Mouse (Mus musculus) lung, embryonic 16.5 days (tissue): ENCODE results near the gene Agbl1. TPM values are rescaled to one million over a fixed set of nuclear protein-coding genes. Genes with fewer than 3 reads are reported as not detected.
A peak's percentile ranks its signal among the peaks of the same experiment; 100 is the strongest.

Source experiments
- ATAC-seq: fragments of 200-750 bp; cut with Nextera tagmentation; 2 replicates; pipeline ENCODE4 v1.8.0; 2017; ENCODE audit warnings: low read depth, mild to moderate bottlenecking, moderate library complexity
- H3K27ac ChIP-seq: fragments of 300-500 bp; sonication (generic); 2 replicates; pipeline ENCODE4 v1.5.1; 2014; ENCODE audit warnings: mild to moderate bottlenecking, control low read depth, low read length
- H3K27me3 ChIP-seq: fragments of 300-500 bp; sonication (generic); 2 replicates; pipeline ENCODE4 v1.6.1; 2014; ENCODE audit warnings: low read depth, low read length, mixed read lengths; ENCODE audit not compliant: control insufficient read depth, insufficient read depth
- H3K36me3 ChIP-seq: fragments of 300-500 bp; sonication (generic); 2 replicates; pipeline ENCODE4 v1.6.1; 2014; ENCODE audit warnings: low read length; ENCODE audit not compliant: control insufficient read depth, insufficient read depth
- H3K4me1 ChIP-seq: fragments of 300-500 bp; sonication (generic); replicated peaks from 2 replicates; pipeline ENCODE4 v1.6.1; 2014; ENCODE audit warnings: low read length, mixed read lengths; ENCODE audit not compliant: control insufficient read depth, insufficient read depth
- H3K4me2 ChIP-seq: fragments of 300-500 bp; sonication (generic); 2 replicates; pipeline ENCODE4 v1.6.1; 2014; ENCODE audit warnings: low read depth, low read length, control low read depth
- H3K4me3 ChIP-seq: fragments of 300-500 bp; sonication (generic); 2 replicates; pipeline ENCODE4 v1.5.1; 2014; ENCODE audit warnings: mild to moderate bottlenecking, low read length, control low read depth
- H3K9ac ChIP-seq: fragments of 300-500 bp; sonication (generic); 2 replicates; pipeline ENCODE4 v1.6.1; 2014; ENCODE audit warnings: low read length, control low read depth
- H3K9me3 ChIP-seq: fragments of 300-500 bp; sonication (generic); 2 replicates; pipeline ENCODE4 v1.6.1; 2016; ENCODE audit warnings: low read length; ENCODE audit not compliant: control insufficient read depth
- WGBS: fragments of 180-500 bp; shearing (Covaris S2); extraction: QIAGEN DNeasy Blood & Tissue Kit; methylation state at CpG from one replicate; pipeline ENCODE4 v1.1.7; 2014; 5-methylcytosine and 5-hydroxymethylcytosine counted together
- polyA plus RNA-seq: library from polyadenylated mRNA; unstranded; fragments of >200 nt; fragmentation: Nextera tagmentation; extraction: Ambion mirVana; gene quantifications from 2 replicates; pipeline ENCODE4 v1.2.1, GENCODE M21; 2015

Gene Agbl1
- polyA plus RNA-seq, 1 experiment from 2014 or later: not detected

GRCm38 (mm10) chr7:76410403-76411180, 180.9 kb downstream of the Agbl1 start:
- Histone ChIP-seq H3K9ac (no peak overlapping the region), H3K4me1 (peaks cover 3% of the 10 kb centered on the region; the same call in 1 of the 2 replicates), H3K4me2 (peak overlapping the region; percentile 4; the same call in 1 of the 2 replicates), H3K27me3 (no peaks in the 10 kb centered on the region), H3K9me3 (no peaks in the 10 kb centered on the region), H3K27ac (no peak overlapping the region), H3K36me3 (no peaks in the 10 kb centered on the region), H3K4me3 (no peak overlapping the region)
- WGBS: 40% methylated on average over 9 of the region's 9 CpGs
- 0 out of 2 replicates have a peak, but pooled peaks have one; percentile 45 for ATAC-seq

DNA sequence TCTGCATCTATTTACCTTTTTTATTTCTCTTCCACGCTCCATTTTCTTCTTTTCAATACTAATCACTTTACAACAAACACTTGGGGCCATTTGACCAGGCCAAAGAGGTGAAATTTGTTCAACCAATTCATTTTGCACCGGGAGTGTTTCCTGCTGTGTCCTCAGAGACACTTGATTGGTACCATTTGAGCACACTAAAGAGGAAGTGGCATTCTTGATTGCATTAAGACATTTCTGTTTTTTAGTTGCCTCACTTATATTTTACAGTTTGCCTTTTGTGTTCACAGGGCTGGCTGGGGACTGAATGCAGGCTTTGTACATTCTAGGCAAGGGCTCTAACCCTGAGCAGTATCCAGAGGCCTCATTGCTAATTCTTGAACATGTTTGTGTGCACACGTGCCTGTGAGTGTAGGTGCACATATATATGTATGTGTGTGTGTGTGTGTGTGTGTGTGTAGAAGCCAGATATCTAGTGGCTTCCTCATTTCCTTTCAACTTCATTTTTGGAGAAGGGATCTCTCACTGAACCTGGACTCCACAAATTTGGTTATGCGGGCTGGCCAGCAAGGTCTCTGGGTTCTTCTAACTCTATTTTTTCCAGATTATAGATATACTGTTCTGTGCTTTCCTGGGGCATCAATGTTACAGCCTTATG, 182.4 kb downstream of the Agbl1 start:
- Histone ChIP-seq H3K4me1 (peaks cover 3% of the 10 kb centered on the region; the same call in 1 of the 2 replicates), H3K4me2 (no peak overlapping the region), H3K27ac (no peak overlapping the region), H3K27me3 (no peaks in the 10 kb centered on the region), H3K4me3 (no peak overlapping the region), H3K9me3 (no peaks in the 10 kb centered on the region), H3K36me3 (no peaks in the 10 kb centered on the region), H3K9ac (no peak overlapping the region)
- 73% methylated on average over 4 of the region's 4 CpGs for WGBS
- ATAC-seq: no peak

GRCm38 (mm10) chr7:76416084-76416597, 186.5 kb downstream of the Agbl1 start:
- no peak overlapping the region for H3K27ac ChIP-seq
- no peaks in the 10 kb centered on the region for H3K4me1 ChIP-seq
- no peaks in the 10 kb centered on the region for H3K27me3 ChIP-seq
- no peaks in the 10 kb centered on the region for H3K36me3 ChIP-seq
- ATAC-seq: no peak
- no peak overlapping the region for H3K9ac ChIP-seq
- no peak overlapping the region for H3K4me2 ChIP-seq
- WGBS: 43% methylated on average over 3 of the region's 3 CpGs
- H3K9me3 ChIP-seq: no peaks in the 10 kb centered on the region
- H3K4me3 ChIP-seq: no peak overlapping the region

GRCm38 (mm10) chr7:76438581-76438980, 208.9 kb downstream of the Agbl1 start:
- Histone ChIP-seq H3K4me2 (no peak overlapping the region), H3K27me3 (no peaks in the 10 kb centered on the region), H3K4me1 (no peaks in the 10 kb centered on the region), H3K9me3 (no peaks in the 10 kb centered on the region), H3K27ac (no peak overlapping the region), H3K4me3 (no peak overlapping the region), H3K36me3 (no peaks in the 10 kb centered on the region), H3K9ac (no peak overlapping the region)
- no peak for ATAC-seq

- H3K9ac ChIP-seq: no peak overlapping the region
- no peak overlapping the region for H3K4me2 ChIP-seq
- no peak for ATAC-seq
- no peak overlapping the region for H3K27ac ChIP-seq
- H3K27me3 ChIP-seq: no peaks in the 10 kb centered on the region
- H3K4me3 ChIP-seq: no peak overlapping the region
- H3K4me1 ChIP-seq: no peaks in the 10 kb centered on the region
- 72% methylated on average over 4 of the region's 4 CpGs for whole genome bisulfite sequencing
- no peaks in the 10 kb centered on the region for H3K36me3 ChIP-seq
- no peaks in the 10 kb centered on the region for H3K9me3 ChIP-seq
These were observed 209.3 kb downstream of the Agbl1 start for GRCm38 (mm10) chr7:76438988-76439387.

GRCm38 (mm10) chr7:76462361-76463001, 232.8 kb downstream of the Agbl1 start:
- ATAC-seq: no peak
- Histone ChIP-seq H3K4me2 (no peak overlapping the region), H3K27me3 (no peaks in the 10 kb centered on the region), H3K9me3 (no peaks in the 10 kb centered on the region), H3K9ac (no peak overlapping the region), H3K4me3 (no peak overlapping the region), H3K36me3 (no peaks in the 10 kb centered on the region), H3K27ac (no peak overlapping the region), H3K4me1 (no peaks in the 10 kb centered on the region)
- 63% methylated on average over 5 of the region's 5 CpGs for WGBS

DNA sequence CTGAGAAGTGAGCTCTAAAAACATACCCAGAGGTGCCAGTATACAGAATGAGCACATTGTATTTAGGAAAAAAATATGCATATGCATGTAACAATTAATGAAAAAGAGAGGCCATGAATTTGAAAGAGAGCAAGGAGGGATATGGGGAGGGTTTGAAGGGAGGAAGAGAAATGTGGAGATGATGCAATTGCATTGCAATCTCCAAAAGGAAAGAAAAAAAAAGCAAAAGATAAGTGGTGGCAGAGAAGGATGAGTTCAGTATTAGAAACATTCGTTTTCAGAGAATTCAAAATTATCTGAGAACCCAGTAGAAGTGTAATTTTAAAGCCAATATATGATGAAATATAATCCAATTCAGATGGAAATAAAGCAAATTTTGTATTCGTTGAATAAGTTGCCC, 236.7 kb downstream of the Agbl1 start:
- H3K4me3 ChIP-seq: no peak overlapping the region
- no peaks in the 10 kb centered on the region for H3K27me3 ChIP-seq
- no peaks in the 10 kb centered on the region for H3K4me1 ChIP-seq
- no peaks in the 10 kb centered on the region for H3K9me3 ChIP-seq
- H3K36me3 ChIP-seq: no peaks in the 10 kb centered on the region
- no peak overlapping the region for H3K4me2 ChIP-seq
- ATAC-seq: no peak
- no peak overlapping the region for H3K9ac ChIP-seq
- WGBS: 60% methylated on average over 2 of the region's 2 CpGs
- no peak overlapping the region for H3K27ac ChIP-seq

DNA sequence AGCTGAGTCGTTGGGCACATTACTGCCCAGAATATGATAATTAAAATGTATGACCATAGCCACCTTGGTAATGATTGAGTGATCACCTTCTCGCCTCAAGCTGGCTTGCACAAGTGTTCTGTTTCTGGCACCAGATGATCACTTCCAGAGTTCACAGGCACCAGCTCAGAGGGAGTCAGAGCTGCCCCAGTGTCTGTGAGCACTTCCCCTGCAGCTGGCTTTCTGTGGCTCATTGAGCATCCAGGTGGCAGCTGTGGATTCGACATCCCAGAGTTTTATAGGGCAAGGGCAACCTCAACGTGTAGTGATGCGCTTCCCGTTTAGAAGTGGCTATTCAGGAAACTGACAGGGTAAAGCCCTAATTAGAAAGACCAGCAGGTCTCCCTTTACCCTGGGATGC, 244.5 kb downstream of the Agbl1 start:
- Histone ChIP-seq H3K36me3 (no peaks in the 10 kb centered on the region), H3K4me3 (no peak overlapping the region), H3K27me3 (no peaks in the 10 kb centered on the region), H3K9ac (no peak overlapping the region), H3K4me1 (no peaks in the 10 kb centered on the region), H3K27ac (no peak overlapping the region), H3K4me2 (no peak overlapping the region), H3K9me3 (no peaks in the 10 kb centered on the region)
- ATAC-seq: no peak
- 57% methylated on average over 6 of the region's 6 CpGs for WGBS

GRCm38 (mm10) chr7:76485546-76485945, 255.9 kb downstream of the Agbl1 start:
- 67% methylated on average over 2 of the region's 2 CpGs for WGBS

More at GRCm38 (mm10) chr7:76485546-76485945, 255.9 kb downstream of the Agbl1 start:
- no peaks in the 10 kb centered on the region for H3K9me3 ChIP-seq
- no peaks in the 10 kb centered on the region for H3K4me1 ChIP-seq
- H3K36me3 ChIP-seq: no peaks in the 10 kb centered on the region
- H3K9ac ChIP-seq: no peak overlapping the region
- no peak overlapping the region for H3K4me2 ChIP-seq
- no peaks in the 10 kb centered on the region for H3K27me3 ChIP-seq
- no peak overlapping the region for H3K4me3 ChIP-seq
- no peak overlapping the region for H3K27ac ChIP-seq
- ATAC-seq: no peak
